Mouse (Mus musculus): ENCODE results near the gene Sorcs3.

The Sorcs3 gene

GRCm38 (mm10) chr19:48285602-48286225 is 79.9 kb downstream of the Sorcs3 start:
- no peak for DNase-seq (ENCODE audit: low spot score in 2 of 2)

GRCm38 (mm10) chr19:48294251-48294650 is 88.4 kb downstream of the Sorcs3 start:
- no peak for DNase-seq (ENCODE audit: low spot score in 2 of 2)

- no peak for DNase-seq (ENCODE audit: low spot score in 2 of 2)
Measured at GRCm38 (mm10) chr19:48298384-48298783, 92.6 kb downstream of the Sorcs3 start.

DNA sequence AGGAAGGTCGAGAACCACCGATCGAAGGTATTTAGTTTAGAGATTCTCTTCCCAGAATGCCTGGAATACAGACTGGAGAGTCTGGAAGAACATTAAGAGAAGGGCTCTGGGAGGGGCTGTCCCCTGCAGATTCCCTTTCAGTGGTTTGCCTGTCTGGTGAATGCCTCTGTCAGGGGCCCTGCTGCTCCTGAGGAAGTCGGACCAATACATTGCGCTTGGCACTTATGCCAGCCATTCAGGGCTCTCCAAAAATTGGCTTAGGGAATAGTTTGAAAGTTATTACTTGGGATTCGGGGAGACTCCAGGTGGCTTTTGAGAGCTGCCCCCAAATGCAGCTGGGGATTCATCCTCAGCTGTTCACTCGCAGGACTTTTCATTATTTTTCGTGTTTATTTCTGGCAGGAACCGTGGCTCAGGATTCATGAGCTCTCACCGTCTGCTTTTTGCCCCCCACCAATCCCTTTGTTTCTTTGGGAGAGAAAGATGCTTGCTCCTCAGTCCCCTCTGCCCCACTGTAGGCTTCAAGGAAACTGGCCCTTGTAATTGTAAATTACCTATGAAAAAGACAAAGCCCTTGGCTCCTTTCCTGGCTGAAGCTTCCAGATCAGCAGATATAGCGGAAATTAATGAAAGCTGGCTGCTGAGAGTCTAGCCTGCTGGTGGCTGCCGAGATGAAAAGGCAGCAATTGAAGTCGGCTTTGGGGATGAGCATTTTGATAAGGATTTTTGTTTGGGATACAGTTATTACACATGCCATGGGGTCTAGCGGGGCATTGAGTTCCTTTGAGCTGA is 94.8 kb downstream of the Sorcs3 start:
- no peak for DNase-seq (ENCODE audit: low spot score in 2 of 2)

DNA sequence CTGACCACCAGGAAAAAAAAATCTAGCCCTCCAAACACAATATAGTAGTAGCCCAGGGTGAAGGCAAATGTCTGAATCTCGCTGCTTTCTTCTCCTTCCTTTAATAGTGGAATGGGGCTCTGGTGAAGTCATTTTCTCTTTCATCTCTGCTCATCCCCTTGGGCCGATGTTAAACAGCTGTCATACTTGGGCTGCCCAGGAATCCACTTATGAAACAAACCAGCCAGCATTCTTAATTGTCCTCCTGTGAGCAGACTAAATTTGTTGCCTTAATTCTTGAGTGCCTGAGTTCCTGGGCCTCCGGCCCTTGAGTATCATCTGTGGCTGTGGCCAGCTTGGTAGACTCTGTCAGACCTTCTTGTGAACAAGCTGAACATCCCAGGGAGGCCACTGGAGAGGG is 95.5 kb downstream of the Sorcs3 start:
- DNase-seq (ENCODE audit: low spot score in 2 of 2) = no peak

- no peak for DNase-seq (ENCODE audit: low spot score in 2 of 2)
Measured at GRCm38 (mm10) chr19:48308341-48308740, 102.5 kb downstream of the Sorcs3 start.

DNA sequence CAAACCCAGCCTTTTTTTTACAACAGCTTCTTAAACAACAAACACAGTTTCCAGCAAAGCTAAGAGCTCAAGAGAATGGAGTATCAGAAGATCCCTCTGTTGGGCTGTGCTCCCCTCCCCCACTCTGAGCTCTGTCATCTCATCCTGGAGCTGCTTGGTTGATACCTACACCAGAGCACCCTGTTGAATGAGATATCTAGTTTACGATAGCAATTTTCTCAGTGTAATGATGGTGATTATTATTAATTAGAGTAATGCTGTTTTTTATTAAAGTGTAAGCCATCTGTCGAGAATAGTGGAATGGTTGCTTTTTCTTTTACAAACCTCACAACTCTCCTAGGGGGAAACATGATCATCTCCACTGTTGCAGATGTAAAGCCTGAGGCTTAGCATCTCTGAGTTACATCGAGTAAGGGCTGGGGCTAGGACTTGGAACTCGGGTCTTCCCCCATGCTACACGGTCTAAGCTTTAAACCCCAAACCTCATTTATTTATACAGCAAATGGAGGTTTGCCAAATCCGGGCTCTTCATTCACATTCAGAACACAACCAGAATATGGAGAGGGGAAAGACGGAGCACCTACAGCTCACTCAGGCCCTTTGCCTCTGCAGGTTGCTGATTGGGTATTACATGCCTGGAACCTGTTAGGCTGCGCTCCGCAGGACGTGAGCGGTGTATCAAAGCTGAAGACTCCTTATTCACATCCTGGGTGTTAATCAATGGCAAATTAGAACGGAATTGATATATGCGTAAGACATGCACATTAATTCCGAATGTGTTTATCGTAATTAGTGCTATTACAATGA is 103.9 kb downstream of the Sorcs3 start:
- no peak for DNase-seq (ENCODE audit: low spot score in 2 of 2)

GRCm38 (mm10) chr19:48310338-48310710 is 104.5 kb downstream of the Sorcs3 start:
- no peak for DNase-seq (ENCODE audit: low spot score in 2 of 2)

DNA sequence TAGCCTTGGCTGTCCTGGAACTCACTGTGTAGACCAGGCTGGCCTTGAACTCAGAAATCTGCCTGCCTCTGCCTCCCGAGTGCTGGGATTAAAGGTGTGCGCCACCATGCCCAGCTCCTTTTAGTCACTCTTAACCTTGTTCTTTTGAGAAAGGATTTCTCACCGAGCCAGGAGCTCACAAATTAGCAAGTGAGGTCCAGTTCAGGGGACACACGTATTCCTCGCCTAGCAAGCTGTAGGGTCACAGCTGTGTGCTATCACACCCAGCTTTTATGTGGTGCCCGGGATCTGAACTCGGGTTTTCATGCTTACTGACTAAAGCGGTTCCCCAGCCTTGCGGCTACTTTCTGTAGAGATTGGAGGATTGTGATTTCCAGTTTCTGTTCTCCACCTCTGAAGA is 108.0 kb downstream of the Sorcs3 start:
- DNase-seq (ENCODE audit: low spot score in 2 of 2) = no peak

GRCm38 (mm10) chr19:48327115-48327514 is 121.3 kb downstream of the Sorcs3 start:
- DNase-seq (ENCODE audit: low spot score in 2 of 2) = no peak

DNA sequence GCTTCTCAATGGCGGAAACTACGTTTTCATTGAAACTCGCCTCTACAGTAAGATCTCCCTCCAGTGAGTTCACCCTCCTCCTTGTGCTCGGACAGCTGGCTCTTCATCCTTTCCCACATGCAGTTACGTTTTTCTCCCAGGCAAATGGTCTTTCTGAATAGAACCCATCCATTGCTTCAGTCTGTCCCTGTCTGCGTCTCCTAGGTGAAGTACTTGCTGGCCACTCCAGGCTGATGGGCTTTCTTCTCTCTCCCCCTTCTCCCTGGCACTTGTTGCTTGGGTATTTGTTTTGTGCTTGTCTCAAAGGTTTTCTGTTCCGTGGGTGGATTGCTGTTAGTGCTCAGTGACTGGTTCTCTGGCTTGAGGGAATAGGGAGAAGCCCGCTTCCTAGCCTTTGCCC is 122.3 kb downstream of the Sorcs3 start:
- no peak for DNase-seq (ENCODE audit: low spot score in 2 of 2)

GRCm38 (mm10) chr19:48331640-48332039 is 125.8 kb downstream of the Sorcs3 start:
- DNase-seq (ENCODE audit: low spot score in 2 of 2) = no peak

GRCm38 (mm10) chr19:48333085-48333484 is 127.3 kb downstream of the Sorcs3 start:
- DNase-seq (ENCODE audit: low spot score in 2 of 2) = no peak

DNA sequence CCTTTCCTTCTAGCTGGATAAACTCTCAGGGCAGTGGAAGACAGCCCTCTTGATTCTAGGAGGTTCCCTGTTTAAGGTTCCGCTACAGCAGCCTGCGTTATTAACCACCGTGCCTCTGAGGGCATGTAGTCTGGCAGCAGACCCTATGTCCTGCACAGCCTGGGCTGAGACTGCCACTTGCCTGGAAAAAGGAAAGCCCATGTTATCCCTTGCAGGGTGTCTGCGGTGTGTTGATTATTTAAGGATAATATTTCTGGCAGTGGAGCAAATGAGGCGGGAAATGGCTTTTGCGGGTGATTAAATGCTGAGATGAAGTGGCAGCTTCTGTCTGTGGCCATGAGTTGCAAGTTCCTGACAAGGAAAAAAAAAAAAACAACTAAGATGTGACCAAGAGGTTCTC is 131.6 kb downstream of the Sorcs3 start:
- DNase-seq (ENCODE audit: low spot score in 2 of 2) = no peak

DNA sequence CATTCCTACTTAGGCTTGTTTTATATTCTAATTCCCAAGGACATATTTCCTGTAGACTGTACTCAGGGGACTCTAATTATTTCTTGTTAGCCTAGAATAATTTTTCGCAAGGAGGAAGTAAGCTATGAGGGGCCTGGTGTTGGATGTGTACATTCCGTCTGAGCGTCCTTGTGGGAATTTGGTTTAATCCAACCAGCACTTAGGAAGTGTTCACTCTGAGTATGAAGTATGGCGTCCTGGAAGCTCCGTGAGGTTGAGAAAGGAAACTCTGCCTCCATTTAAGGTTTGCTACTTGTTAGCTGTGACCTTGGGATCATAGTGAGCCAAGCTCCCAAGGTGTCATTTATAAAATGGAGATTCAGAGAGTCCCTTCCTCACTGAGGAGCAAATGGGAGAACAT is 132.3 kb downstream of the Sorcs3 start:
- no peak for DNase-seq (ENCODE audit: low spot score in 2 of 2)

DNA sequence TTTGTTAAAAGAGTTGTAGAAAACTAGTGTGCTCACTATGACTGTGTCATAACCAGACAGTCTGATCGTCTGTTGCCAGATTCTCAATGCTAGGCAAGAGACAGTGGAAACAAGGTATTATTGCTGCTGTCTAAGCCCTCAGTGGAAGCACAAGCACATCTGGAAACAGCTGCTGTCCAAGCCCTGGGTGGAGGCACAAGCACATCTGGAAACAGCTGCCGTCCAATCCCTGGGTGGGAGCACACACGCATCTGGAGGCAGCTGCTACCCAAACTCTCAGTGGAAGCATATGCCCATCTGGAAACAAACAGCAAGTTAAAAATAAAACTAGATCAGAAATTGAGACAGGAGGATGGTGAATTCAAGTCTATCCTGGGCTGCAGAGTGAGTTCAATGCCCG is 136.9 kb downstream of the Sorcs3 start:
- no peak for DNase-seq (ENCODE audit: low spot score in 2 of 2)

DNA sequence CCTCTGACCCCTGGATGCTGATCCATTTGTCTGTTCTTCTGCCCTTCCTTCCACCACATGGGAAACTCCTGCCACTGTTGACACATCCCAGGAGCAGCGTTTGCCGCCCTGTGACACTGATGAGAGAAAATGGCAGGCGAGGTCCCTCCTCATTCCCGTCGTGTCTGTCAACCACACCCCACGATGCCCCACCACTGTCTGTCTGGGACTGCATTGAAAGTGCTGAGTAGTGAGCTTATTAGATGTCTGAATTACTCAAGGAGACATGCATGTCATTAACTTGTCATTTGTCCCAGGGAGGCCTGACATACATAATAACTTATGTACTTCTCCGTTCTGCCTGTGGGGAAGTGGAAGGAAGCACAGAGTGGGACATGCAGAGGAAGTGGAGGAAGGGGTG is 137.6 kb downstream of the Sorcs3 start:
- DNase-seq (ENCODE audit: low spot score in 2 of 2) = no peak

DNA sequence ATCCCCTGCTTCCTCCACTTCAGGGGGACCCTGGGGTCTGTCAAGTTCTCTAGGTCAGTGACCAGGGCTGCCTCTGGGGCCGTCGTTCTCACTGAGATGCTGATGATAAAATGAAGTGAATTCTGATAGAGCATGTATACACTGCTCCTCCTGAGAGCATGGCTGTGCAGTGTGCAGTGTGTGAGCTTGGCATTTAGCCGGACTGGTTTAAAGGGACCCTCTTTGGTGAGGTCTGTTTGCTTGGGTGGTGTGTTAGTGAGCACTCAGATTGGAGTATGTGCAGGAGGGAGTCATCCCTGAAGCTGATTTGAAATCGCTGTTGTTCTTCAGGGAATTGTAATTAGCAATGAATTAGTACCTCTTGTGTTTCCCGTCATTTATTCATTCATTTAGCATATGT is 141.3 kb downstream of the Sorcs3 start:
- no peak for DNase-seq (ENCODE audit: low spot score in 2 of 2)

DNA sequence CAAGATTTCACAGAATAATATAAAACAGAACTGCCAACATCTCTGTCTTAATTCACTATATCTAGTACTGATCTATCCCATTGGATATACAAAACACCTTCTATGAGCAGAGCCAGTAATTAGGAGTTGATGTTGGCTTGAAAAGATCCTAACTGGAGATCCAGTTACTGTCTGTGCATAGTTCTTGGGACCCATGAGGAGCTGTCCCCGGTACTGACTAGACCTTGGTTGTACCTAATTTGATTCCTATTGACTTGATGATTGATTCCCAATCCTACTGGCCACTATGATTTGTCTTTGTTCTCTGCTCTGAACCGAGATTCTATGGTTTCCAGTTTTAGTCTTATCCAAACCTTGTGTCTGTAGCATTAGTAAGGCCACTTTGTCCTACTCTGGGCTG is 151.0 kb downstream of the Sorcs3 start:
- no peak for DNase-seq (ENCODE audit: low spot score in 2 of 2)

GRCm38 (mm10) chr19:48362167-48362566 is 156.3 kb downstream of the Sorcs3 start:
- DNase-seq (ENCODE audit: low spot score in 2 of 2) = no peak

- no peak for DNase-seq (ENCODE audit: low spot score in 2 of 2)
Measured at GRCm38 (mm10) chr19:48368056-48368455, 162.2 kb downstream of the Sorcs3 start.

GRCm38 (mm10) chr19:48371787-48372186 is 166.0 kb downstream of the Sorcs3 start:
- DNase-seq (ENCODE audit: low spot score in 2 of 2) = no peak

Measured in urinary bladder, postnatal 36 days (tissue).